Mouse (Mus musculus) liver, embryonic 15.5 days (tissue): ENCODE results near the gene Itga2b. TPM values are rescaled to one million over a fixed set of nuclear protein-coding genes. Genes with fewer than 3 reads are reported as not detected.

Source experiments
- ATAC-seq: fragments of 200-750 bp; cut with Nextera tagmentation; 2 replicates; pipeline ENCODE4 v1.8.0; 2017; ENCODE audit warnings: moderate number of reproducible peaks, mild to moderate bottlenecking, moderate library complexity; ENCODE audit not compliant: insufficient read depth
- H3K27ac ChIP-seq: fragments of 300-500 bp; sonication (generic); replicated peaks from 2 replicates; pipeline ENCODE4 v1.5.1; 2015; ENCODE audit warnings: mild to moderate bottlenecking, inconsistent platforms
- H3K27me3 ChIP-seq: fragments of 300-500 bp; sonication (generic); 2 replicates; pipeline ENCODE4 v1.6.1; 2015; ENCODE audit warnings: mild to moderate bottlenecking, inconsistent platforms
- H3K36me3 ChIP-seq: fragments of 300-500 bp; sonication (generic); replicated peaks from 2 replicates; pipeline ENCODE4 v1.6.1; 2015; ENCODE audit warnings: moderate library complexity, mild to moderate bottlenecking, inconsistent platforms
- H3K4me1 ChIP-seq: fragments of 300-500 bp; sonication (generic); replicated peaks from 2 replicates; pipeline ENCODE4 v1.6.1; 2015; ENCODE audit warnings: inconsistent platforms
- H3K4me2 ChIP-seq: fragments of 300-500 bp; sonication (generic); 2 replicates; pipeline ENCODE4 v1.6.1; 2015; ENCODE audit warnings: moderate library complexity, mild to moderate bottlenecking, inconsistent platforms
- H3K4me3 ChIP-seq: fragments of 300-500 bp; sonication (generic); replicated peaks from 2 replicates; pipeline ENCODE4 v1.5.1; 2015; ENCODE audit warnings: mild to moderate bottlenecking, inconsistent platforms
- H3K9ac ChIP-seq: fragments of 300-500 bp; sonication (generic); 2 replicates; pipeline ENCODE4 v1.6.1; 2015; ENCODE audit warnings: moderate library complexity, mild to moderate bottlenecking, inconsistent platforms
- H3K9me3 ChIP-seq: fragments of 300-500 bp; sonication (generic); replicated peaks from 2 replicates; pipeline ENCODE4 v1.6.1; 2016; ENCODE audit warnings: inconsistent platforms
- WGBS: fragments of 180-500 bp; shearing (Covaris S2); methylation state at CpG from one replicate; pipeline ENCODE4 v1.1.7; 2015; ENCODE audit warnings: mixed read lengths; ENCODE audit not compliant: insufficient replicate concordance; 5-methylcytosine and 5-hydroxymethylcytosine counted together
- polyA plus RNA-seq: library from polyadenylated mRNA; unstranded; fragments of >200 nt; fragmentation: Nextera tagmentation; extraction: Ambion mirVana; gene quantifications from 2 replicates; pipeline ENCODE4 v1.2.1, GENCODE M21; 2015

Itga2b gene
- polyA plus RNA-seq, 1 experiment from 2014 or later, result 26.9 TPM

DNA sequence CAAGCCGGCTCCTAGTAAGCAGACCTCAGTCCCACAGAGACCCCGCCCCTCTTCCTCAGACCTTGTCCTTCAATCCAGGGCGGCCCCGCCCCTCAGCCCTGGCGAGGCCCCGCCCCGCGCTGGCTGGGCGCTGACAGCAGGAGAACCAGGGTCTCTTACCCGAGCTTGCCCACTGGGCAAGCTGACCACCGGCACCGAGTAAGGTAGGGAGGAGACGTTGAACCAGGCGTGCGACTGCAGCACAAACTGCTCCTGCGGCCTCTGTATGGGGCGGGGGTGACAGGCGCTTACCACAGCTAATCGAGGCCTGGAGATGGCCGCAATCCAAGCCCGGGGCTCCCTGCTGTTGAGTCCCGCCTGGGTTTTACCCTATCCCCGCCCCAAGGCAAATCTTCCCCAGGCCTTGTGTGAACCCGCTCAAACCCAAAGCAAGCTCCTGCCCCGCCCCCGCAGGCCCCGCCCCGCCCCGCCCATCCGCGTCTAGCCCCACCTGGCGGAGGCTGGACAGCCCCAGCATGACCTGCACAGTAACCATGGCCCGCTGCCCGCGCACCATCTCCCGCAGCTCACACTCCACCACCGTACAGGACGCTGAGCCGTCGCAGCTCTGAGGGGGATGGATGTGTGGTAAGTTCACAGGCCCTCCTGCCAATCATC, 14.1 kb downstream of the Itga2b start:
- Histone ChIP-seq H3K4me2 (peak overlapping the region; percentile 84), H3K4me3 (peak overlapping the region; percentile 51), H3K27ac (no peak overlapping the region; the same call in 1 of the 2 replicates), H3K9ac (peak overlapping the region; percentile 50), H3K27me3 (peaks cover 60% of the 10 kb centered on the region), H3K36me3 (no peaks in the 10 kb centered on the region), H3K4me1 (peaks cover 25% of the 10 kb centered on the region), H3K9me3 (no peaks in the 10 kb centered on the region)
- WGBS, result 6% methylated on average over 40 of the region's 40 CpGs
- ATAC-seq, result peak; percentile 82

- WGBS, result 33% methylated on average over 10 of the region's 10 CpGs
- H3K9me3 ChIP-seq, result no peaks in the 10 kb centered on the region
- H3K27ac ChIP-seq, result no peak overlapping the region
- H3K4me2 ChIP-seq, result no peak overlapping the region
- H3K27me3 ChIP-seq, result peaks cover 82% of the 10 kb centered on the region
- ATAC-seq, result no peak
- no peaks in the 10 kb centered on the region for H3K36me3 ChIP-seq
- peaks cover 18% of the 10 kb centered on the region for H3K4me1 ChIP-seq
- H3K4me3 ChIP-seq, result no peak overlapping the region
- no peak overlapping the region for H3K9ac ChIP-seq
These were observed 16.8 kb downstream of the Itga2b start for GRCm38 (mm10) chr11:102453131-102453530.

DNA sequence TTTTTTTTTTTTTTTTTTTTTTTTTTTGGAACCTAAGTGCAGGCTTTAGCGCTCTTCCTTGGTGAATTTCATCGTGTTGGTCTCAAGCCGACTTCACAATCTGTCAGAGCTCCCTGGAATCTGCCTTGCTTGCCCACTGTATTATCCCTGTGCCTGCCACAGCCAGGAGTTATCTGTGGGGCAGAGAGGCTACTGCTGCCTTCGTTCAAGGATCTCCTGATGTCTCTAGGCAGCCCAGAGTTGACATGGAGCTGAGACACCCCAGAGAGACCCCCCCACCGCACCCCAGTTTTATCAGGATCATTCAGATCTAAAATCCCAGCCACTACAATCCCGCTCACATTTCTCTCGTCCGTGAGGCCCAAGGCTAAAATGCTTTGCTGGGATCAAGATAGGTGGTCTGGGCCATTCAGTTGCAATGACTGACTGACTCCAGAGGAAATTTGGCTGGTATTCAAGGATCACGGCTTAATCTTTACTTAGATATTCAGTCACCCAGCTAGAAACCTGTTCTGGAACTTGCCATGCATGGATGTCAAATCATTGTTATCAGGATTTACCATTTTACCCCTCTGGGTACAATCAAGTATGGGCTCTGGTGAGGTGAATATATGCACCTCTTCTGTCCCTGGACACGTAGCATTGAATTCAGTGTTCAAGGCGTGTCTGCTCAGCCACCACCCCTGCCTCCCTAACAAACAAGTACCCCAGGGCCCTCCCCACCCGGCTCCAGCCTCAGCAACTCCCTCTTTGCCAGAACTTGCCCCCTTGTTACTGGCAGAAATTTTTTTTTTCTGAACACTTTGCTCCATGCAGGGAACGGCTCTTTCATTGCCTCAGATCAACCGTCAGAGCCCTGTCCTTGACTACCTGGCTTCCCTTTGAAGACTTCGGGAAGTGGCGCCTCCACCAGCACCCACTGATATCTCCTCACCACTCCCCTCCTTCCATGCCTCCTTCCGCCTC, 20.6 kb downstream of the Itga2b start:
- Histone ChIP-seq H3K4me1 (peaks cover 27% of the 10 kb centered on the region), H3K4me3 (no peak overlapping the region), H3K9ac (no peak overlapping the region), H3K9me3 (no peaks in the 10 kb centered on the region), H3K27ac (no peak overlapping the region), H3K4me2 (no peak overlapping the region), H3K36me3 (no peaks in the 10 kb centered on the region), H3K27me3 (peaks cover 93% of the 10 kb centered on the region)
- no peak for ATAC-seq
- 47% methylated on average over 17 of the region's 17 CpGs for WGBS

DNA sequence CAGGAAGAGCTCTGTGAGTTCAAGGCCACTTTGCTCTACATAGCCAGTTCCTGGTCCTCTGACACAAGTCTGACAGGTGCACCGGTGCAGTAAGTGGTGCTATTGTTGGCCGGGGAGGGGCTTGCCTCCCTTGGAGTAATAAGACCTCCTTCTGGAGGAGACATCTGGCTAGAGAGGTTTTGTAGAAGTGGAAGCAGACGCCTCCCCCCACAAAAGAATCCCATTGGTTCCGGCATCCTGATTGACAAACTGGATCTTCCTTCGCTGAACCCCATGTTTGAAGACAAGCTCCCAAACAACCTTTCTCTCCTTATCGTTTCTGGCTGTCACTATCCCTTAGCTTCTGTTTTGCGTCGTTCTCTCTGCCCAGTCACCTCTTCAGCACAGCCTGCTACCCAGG, 21.6 kb downstream of the Itga2b start:
- no peak for ATAC-seq
- peaks cover 27% of the 10 kb centered on the region for H3K4me1 ChIP-seq
- no peak overlapping the region for H3K4me2 ChIP-seq
- no peak overlapping the region for H3K27ac ChIP-seq
- H3K36me3 ChIP-seq, result no peaks in the 10 kb centered on the region
- WGBS, result 19% methylated on average over 8 of the region's 8 CpGs
- no peaks in the 10 kb centered on the region for H3K9me3 ChIP-seq
- H3K27me3 ChIP-seq, result peaks cover 96% of the 10 kb centered on the region
- H3K9ac ChIP-seq, result no peak overlapping the region
- no peak overlapping the region for H3K4me3 ChIP-seq

- H3K36me3 ChIP-seq, result no peaks in the 10 kb centered on the region
- peak within 1 kb of the TSS; percentile 59 for H3K4me3 ChIP-seq
- peak; percentile 45 for ATAC-seq
- under 1% methylated on average over 40 of the region's 40 CpGs for WGBS
- H3K27ac ChIP-seq, result 0 out of 2 replicates have a peak within 1 kb of the TSS, but pooled peaks have one; percentile 4
- peak within 1 kb of the TSS; percentile 83 for H3K4me2 ChIP-seq
- peaks cover 27% of the 10 kb centered on the region for H3K4me1 ChIP-seq
- no peaks in the 10 kb centered on the region for H3K9me3 ChIP-seq
- peak within 1 kb of the TSS; percentile 47; the same call in 1 of the 2 replicates for H3K9ac ChIP-seq
- peaks cover 96% of the 10 kb centered on the region for H3K27me3 ChIP-seq
These were observed 22.4 kb downstream of the Itga2b start, which contains the start of gene Fam171a2 for GRCm38 (mm10) chr11:102447497-102447896. Fam171a2 (minus strand) TSS chr11:102447682.

DNA sequence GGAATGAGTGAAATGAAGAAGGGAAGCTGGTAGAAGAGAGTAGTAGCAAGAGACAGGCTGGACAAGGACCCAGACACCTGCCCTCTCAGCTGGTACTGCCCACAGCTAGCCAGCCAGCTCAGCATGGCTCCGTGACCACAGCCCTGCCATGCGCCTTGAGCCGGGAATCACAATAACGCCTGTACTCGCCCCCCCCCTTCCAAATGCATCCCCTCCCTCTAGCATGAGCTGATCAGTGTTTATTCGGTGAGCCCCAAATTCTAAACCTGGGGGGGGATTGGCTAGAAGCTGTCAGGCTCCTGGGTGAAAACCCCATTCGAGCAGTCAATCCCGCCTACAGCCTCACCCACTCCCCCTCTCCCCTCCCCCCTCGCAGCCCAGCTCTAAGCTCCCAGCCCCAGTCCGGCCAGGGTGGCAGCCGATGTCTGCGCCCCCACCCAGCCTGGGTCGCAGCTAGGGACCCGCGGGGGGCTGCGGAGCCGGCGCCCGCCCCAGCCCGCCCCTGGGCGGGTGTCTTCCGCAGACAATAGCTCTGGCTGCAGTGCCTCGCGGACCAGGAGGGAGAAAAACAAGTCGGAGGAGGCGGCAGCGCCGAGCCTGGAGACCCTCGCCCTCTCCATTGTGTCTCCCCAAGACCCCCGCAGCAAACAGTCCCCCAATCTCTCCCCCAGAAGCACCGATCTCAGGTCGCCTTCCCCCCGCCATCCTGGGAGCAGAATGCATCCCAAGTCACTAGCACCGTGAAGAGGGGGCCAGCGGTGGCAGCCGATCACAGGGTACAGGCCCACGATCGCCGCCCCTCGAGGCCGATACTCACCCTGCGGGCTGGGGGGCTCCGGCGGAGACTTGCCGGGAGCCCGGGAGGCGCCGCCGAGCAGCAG, 23.1 kb downstream of the Itga2b start:
- ATAC-seq, result peak; percentile 11; the same call in 1 of the 2 replicates
- H3K27ac ChIP-seq, result 0 out of 2 replicates have a peak overlapping the region, but pooled peaks have one; percentile 4

DNA sequence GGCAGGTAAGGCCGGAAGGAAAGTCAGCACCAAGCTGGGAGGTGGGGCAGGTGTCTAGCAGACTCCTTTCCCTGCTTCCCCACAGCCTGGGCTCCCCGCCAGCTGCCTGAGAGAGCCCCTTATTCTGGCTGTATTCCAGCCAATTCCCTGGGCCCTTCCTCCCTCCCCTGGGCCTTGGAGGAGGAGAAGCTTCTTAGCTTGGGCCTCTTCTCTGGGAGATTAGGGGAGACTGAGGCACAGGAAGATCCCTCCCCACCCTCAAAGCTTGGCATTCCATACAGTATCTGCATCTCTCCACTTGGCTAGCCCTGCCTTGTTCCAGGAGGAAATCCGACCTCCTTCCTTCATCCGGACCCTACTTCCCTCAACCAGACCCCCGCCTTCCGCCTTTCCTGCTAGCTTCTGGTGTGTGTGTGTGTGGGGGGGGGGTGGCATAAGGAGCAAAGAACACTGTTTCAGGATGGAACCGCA, 24.0 kb downstream of the Itga2b start:
- Histone ChIP-seq H3K9me3 (no peaks in the 10 kb centered on the region), H3K9ac (no peak overlapping the region), H3K4me2 (peak overlapping the region; percentile 83; the same call in 1 of the 2 replicates), H3K4me3 (0 out of 2 replicates have a peak overlapping the region, but pooled peaks have one; percentile 59), H3K27ac (no peak overlapping the region), H3K27me3 (peaks cover 91% of the 10 kb centered on the region), H3K36me3 (no peaks in the 10 kb centered on the region), H3K4me1 (peaks cover 27% of the 10 kb centered on the region)
- no peak for ATAC-seq
- WGBS, result 27% methylated on average over 7 of the region's 7 CpGs

More for the DNA sequence above, 23.1 kb downstream of the Itga2b start:
- no peaks in the 10 kb centered on the region for H3K36me3 ChIP-seq
- 2% methylated on average over 49 of the region's 49 CpGs for WGBS
- peaks cover 27% of the 10 kb centered on the region for H3K4me1 ChIP-seq
- peak overlapping the region; percentile 83 for H3K4me2 ChIP-seq
- peak overlapping the region; percentile 59 for H3K4me3 ChIP-seq
- H3K9me3 ChIP-seq, result no peaks in the 10 kb centered on the region
- H3K27me3 ChIP-seq, result peaks cover 94% of the 10 kb centered on the region
- peak overlapping the region; percentile 47; the same call in 1 of the 2 replicates for H3K9ac ChIP-seq

DNA sequence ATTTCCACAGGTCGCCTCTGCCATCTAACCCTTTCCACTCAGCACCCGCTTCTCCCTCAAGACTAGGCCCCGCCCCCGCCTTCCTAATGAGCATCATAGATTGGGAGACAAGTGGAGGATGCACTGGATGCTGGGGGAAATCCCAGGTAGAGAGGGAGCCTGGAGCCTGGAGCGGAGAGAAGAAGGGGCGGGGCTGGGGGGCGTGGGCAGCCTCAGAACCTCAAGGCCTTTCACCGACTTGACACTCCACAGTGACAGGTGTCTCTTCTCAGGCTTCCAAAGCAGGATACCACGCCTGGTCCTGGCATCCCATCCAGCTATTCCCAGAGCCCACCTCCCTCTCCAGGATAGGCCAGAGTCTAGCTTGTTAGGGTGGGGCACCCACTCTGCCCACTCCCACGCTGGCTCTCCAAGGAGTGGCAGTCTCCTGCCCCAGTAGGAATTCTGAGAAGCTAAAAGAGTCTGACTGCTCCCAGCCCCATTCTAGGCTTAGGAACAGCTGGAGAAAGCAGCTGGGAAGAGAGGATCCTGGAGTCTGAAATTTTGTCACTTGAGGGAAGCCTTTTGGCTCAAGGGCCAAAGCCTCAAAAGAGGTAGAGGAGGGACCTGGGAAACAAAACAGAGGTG, 24.5 kb downstream of the Itga2b start:
- H3K27me3 ChIP-seq, result peaks cover 88% of the 10 kb centered on the region
- H3K4me2 ChIP-seq, result 0 out of 2 replicates have a peak overlapping the region, but pooled peaks have one; percentile 83
- ATAC-seq, result no peak
- no peak overlapping the region for H3K27ac ChIP-seq
- no peaks in the 10 kb centered on the region for H3K36me3 ChIP-seq
- WGBS, result 49% methylated on average over 10 of the region's 10 CpGs
- no peak overlapping the region for H3K4me3 ChIP-seq
- no peak overlapping the region for H3K9ac ChIP-seq
- peaks cover 27% of the 10 kb centered on the region for H3K4me1 ChIP-seq
- no peaks in the 10 kb centered on the region for H3K9me3 ChIP-seq

DNA sequence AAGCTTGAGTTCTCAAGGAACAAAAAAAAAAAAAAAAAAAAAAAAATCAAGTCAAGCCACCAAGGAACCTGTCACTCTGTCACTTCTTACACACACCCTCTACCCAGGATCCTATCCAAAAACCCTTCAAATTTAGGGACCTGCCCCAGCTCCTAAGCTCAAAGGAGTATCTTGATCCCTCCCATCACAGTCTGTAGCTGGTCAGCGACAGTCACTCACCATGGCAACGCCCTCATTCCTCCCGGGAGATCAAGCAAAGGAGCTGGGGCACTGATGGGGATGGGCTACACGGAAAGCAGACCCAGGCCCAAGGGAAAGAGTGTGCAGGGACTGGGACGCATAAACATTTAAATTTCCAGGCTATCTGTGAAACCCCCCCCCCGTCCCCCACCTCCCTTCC, 25.1 kb downstream of the Itga2b start:
- Histone ChIP-seq H3K27ac (no peak overlapping the region), H3K9me3 (no peaks in the 10 kb centered on the region), H3K36me3 (no peaks in the 10 kb centered on the region), H3K9ac (no peak overlapping the region), H3K4me1 (peaks cover 27% of the 10 kb centered on the region), H3K4me3 (no peak overlapping the region), H3K27me3 (peaks cover 87% of the 10 kb centered on the region), H3K4me2 (no peak overlapping the region)
- WGBS, result 42% methylated on average over 6 of the region's 6 CpGs
- no peak for ATAC-seq

DNA sequence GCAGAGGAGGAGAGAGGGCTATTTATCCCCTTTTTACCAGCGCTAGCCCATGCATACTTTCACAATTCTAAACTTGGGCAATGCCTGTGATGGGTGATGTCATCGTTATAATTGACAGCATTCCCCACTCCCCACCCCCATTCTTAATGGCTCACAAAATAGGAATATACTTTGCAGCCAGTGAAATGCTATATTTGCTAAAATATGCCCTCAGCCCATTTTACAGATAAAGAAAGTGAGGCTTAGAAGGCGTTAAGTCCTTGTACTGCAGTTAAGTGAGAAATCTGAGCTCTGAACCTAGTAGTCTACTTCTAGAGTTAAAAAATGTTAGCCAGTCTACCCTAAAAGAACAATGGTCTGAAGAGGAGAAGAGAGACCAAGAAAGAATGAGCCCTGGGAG, 25.6 kb downstream of the Itga2b start:
- peaks cover 27% of the 10 kb centered on the region for H3K4me1 ChIP-seq
- H3K27ac ChIP-seq, result no peak overlapping the region
- H3K4me2 ChIP-seq, result no peak overlapping the region
- no peak overlapping the region for H3K9ac ChIP-seq
- no peaks in the 10 kb centered on the region for H3K9me3 ChIP-seq
- peaks cover 87% of the 10 kb centered on the region for H3K27me3 ChIP-seq
- ATAC-seq, result no peak
- H3K4me3 ChIP-seq, result no peak overlapping the region
- 69% methylated on average over 3 of the region's 3 CpGs for WGBS
- H3K36me3 ChIP-seq, result no peaks in the 10 kb centered on the region
